Mouse (Mus musculus) testis, adult 10 weeks (tissue): ENCODE data around the gene Gm13539. TPM values are rescaled to one million over a fixed set of nuclear protein-coding genes. Genes with fewer than 3 reads are reported as not detected.

ENCODE experiments used
- polyA plus RNA-seq: library from polyadenylated mRNA; stranded (reverse); fragments of 350-450 nt; fragmentation: Illumina TruSeq; extraction: RNeasy Lipid Tissue Mini Kit (QIAGEN cat#74804); gene quantifications from one replicate; pipeline ENCODE4 v1.2.3, GENCODE M21; 2014; ENCODE audit warnings: low read depth, low replicate concordance

Gene Gm13539
- 3.1 TPM for polyA plus RNA-seq

DNA sequence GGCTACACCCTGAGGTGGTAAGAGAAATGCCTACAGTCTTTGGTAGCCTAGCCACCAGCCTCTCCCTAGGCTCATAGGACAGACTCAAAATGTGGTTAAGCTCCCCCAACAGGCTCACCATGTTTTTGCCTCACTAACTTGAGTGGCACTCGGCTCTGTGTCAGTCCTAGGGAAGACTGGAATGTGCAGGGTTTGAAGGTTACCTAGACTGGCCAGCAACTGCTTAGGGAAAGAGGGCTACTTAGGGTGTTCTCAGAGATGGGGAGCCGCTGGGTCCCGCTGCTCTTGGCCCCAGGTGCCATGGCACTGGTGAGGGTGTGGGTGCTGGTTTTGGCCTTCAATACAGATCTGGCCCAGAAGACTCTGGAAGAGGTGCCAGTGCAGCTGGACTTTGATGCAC is at the start of gene Gm13539:
Gm13539 (plus strand) TSS at position 301 of the 400 bp plus-strand sequence.

GRCm38 (mm10) chr2:25736709-25737108 is 45.3 kb upstream of the Gm13539 start, which contains the start of gene Obp2b:
Gene Obp2b (plus strand): TSS chr2:25737009.

DNA sequence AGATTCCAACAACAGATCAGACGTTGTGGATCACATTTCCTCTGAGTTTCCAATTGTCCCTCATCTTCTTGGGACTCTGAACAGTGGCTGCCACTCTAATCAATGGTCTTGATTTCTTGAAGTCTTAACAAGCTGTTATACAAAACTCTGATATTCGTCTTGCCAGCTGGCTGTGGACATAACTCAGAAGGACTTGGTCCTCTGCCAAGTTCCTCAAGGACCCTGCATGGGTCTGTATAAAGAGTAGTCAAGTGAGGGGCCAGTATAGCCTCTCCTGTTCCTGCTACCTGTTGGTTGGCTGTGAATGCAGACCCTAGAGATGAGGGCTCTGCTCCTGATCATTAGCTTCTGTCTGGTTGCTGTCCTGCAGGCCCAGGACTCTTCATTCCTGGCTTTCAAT is 16.8 kb upstream of the Gm13539 start, which contains the start of gene Lcn3:
Lcn3 (plus strand) TSS at position 301 of the 400 bp plus-strand sequence.

DNA sequence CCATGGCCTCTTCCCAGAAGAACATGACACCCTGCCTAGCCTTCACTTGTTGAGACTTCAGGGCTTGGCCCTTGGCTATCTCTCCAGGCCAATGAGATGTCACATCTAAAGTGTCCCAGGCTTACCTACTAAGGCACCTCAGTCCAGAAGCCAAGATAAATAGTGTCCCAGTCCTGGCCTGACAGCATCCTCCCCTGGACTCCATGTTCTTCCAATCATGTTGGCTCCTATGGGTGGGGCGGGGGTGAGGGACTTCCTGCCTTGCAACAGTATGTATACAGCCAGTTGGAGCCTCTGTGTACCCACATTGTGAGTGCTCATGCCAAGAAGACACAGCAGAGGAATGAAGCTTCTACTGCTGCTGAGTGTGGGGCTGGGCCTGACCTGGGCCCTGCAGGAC is 5.3 kb upstream of the Gm13539 start, which contains the start of gene Lcn11:
Lcn11 (plus strand) TSS at position 301 of the 400 bp plus-strand sequence.

GRCm38 (mm10) chr2:25815748-25816147 is 33.7 kb downstream of the Gm13539 start, which contains the start of gene Glt6d1:
Gene Glt6d1 (minus strand): TSS chr2:25815848.

GRCm38 (mm10) chr2:25822806-25823205 is 40.7 kb downstream of the Gm13539 start, which contains the start of gene Lcn9:
Gene Lcn9 (plus strand): TSS chr2:25823153.

Other genes starting within 250 kb of the Gm13539 start
- gene Traf2, start 235.3 kb upstream of the Gm13539 start, polyA plus RNA-seq = 1.1 TPM
- 3.7 TPM for gene Edf1, start 224.4 kb upstream of the Gm13539 start, polyA plus RNA-seq
- gene Mamdc4, start 207.4 kb upstream of the Gm13539 start, polyA plus RNA-seq = 1.2 TPM
- gene Phpt1, start 207.0 kb upstream of the Gm13539 start, polyA plus RNA-seq = 3.4 TPM
- gene Ajm1, start 200.5 kb upstream of the Gm13539 start, polyA plus RNA-seq = not detected
- 25.0 TPM for gene Rabl6, start 173.7 kb upstream of the Gm13539 start, polyA plus RNA-seq
- gene Ccdc183, start 164.6 kb upstream of the Gm13539 start, polyA plus RNA-seq = 88.5 TPM
- gene Tmem141, start 160.3 kb upstream of the Gm13539 start, polyA plus RNA-seq = 2.3 TPM
- not detected for gene Fcna, start 154.2 kb upstream of the Gm13539 start, polyA plus RNA-seq
- not detected for gene Lcn8, start 129.1 kb upstream of the Gm13539 start, polyA plus RNA-seq
- gene Lcn5, start 124.3 kb upstream of the Gm13539 start, polyA plus RNA-seq = not detected
- gene Lcn6, start 105.5 kb upstream of the Gm13539 start, polyA plus RNA-seq = not detected
- not detected for gene Lcn10, start 99.5 kb upstream of the Gm13539 start, polyA plus RNA-seq
- not detected for gene Obp2a, start 82.2 kb upstream of the Gm13539 start, polyA plus RNA-seq
- 1.2 TPM for gene Bmyc, start 75.5 kb upstream of the Gm13539 start, polyA plus RNA-seq
- not detected for gene Obp2b, start 45.2 kb upstream of the Gm13539 start, polyA plus RNA-seq
- not detected for gene Lcn3, start 16.7 kb upstream of the Gm13539 start, polyA plus RNA-seq
- gene Lcn11, start 5.2 kb upstream of the Gm13539 start, polyA plus RNA-seq = not detected
- gene Glt6d1, start 33.6 kb downstream of the Gm13539 start, polyA plus RNA-seq = 58.7 TPM
- not detected for gene Lcn9, start 40.9 kb downstream of the Gm13539 start, polyA plus RNA-seq
- gene Sohlh1, start 65.0 kb downstream of the Gm13539 start, polyA plus RNA-seq = not detected
- 0.46 TPM for gene Kcnt1, start 81.5 kb downstream of the Gm13539 start, polyA plus RNA-seq
- 180 TPM for gene Camsap1, start 201.0 kb downstream of the Gm13539 start, polyA plus RNA-seq
- 49.7 TPM for gene Ubac1, start 239.5 kb downstream of the Gm13539 start, polyA plus RNA-seq